Mouse (Mus musculus): ENCODE measurements around the gene AC192777.2. TPM values are rescaled to one million over a fixed set of nuclear protein-coding genes. Genes with fewer than 3 reads are reported as not detected.
"Not testable (repeated sequence)": the region's sequence is repeated elsewhere in the genome, so short reads cannot be mapped to it uniquely, and the experiment has no call there.

The AC192777.2 gene
- total RNA-seq (2021): not detected
- long read RNA-seq, experiment 1: 0 reads
- long read RNA-seq, experiment 2: 0 reads

DNA sequence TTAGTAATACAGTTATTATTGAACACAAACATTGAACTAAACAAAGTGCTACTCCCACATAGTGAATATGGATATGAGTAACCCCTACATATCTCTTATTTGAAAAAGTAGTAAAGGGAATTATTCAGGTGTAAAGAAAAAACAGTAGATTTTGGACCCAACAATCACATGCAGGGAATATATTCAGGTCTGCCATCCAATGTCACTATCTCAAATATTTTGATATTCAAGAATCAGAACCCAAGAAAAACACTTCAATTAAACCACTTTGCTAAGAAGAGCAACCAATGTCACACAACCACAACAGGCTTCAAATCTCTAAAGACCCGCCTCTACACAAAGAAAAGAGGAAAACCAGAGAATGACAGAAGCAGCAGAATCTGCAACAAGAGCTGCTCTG is at the start of gene AC192777.2:
AC192777.2 (plus strand) TSS at position 301 of the 400 bp plus-strand sequence.
- DNase-seq: not testable (repeated sequence)

- not testable (repeated sequence) for DNase-seq
Observed at GRCm38 (mm10) chr17:40116172-40116571, 20.9 kb downstream of the AC192777.2 start.

- not testable (repeated sequence) for DNase-seq
Observed at GRCm38 (mm10) chr17:40116877-40117276, 21.6 kb downstream of the AC192777.2 start.

Small RNAs within 50 kb of the gene (microRNA-seq; reads per million reads assigned to microRNA genes)
- gene Gm26376: 0 reads per million in 2 experiments

Other genes starting within 250 kb of the AC192777.2 start
- not detected for gene Esp38, start 144.9 kb upstream of the AC192777.2 start, total RNA-seq (2021)
- gene Pgk2, start 113.2 kb downstream of the AC192777.2 start, total RNA-seq (2021): not detected
- not detected for gene Crisp3, start 146.8 kb downstream of the AC192777.2 start, total RNA-seq (2021)
- gene Crisp1, start 223.8 kb downstream of the AC192777.2 start, total RNA-seq (2021): not detected

Measured in heart, adult 18-20 months (tissue).